Mouse (Mus musculus) monocyte, adult 2 months (primary cell): Measurements from ENCODE around the gene D430041D05Rik.

Experiments
- DNase-seq, 2 experiments: peaks; one replicate each; pipeline ENCODE4 v3.0.0; 2022; ENCODE audit warnings: low spot score in 2 of 2, low read depth in 1 of 2

Gene D430041D05Rik

GRCm38 (mm10) chr2:104283401-104283955, 127.3 kb downstream of the D430041D05Rik start:
- DNase-seq: no peak

GRCm38 (mm10) chr2:104282835-104283234, 128.0 kb downstream of the D430041D05Rik start:
- DNase-seq: no peak

GRCm38 (mm10) chr2:104267049-104267448, 143.8 kb downstream of the D430041D05Rik start:
- DNase-seq: no peak

- no peak for DNase-seq
These were observed 149.1 kb downstream of the D430041D05Rik start for GRCm38 (mm10) chr2:104261741-104262067.

GRCm38 (mm10) chr2:104260920-104261740, 149.7 kb downstream of the D430041D05Rik start:
- DNase-seq: no peak

GRCm38 (mm10) chr2:104256585-104256984, 154.2 kb downstream of the D430041D05Rik start:
- DNase-seq: no peak

- no peak for DNase-seq
These were observed 155.9 kb downstream of the D430041D05Rik start for GRCm38 (mm10) chr2:104254944-104255343.

- no peak for DNase-seq
These were observed 157.5 kb downstream of the D430041D05Rik start for GRCm38 (mm10) chr2:104253341-104253740.

GRCm38 (mm10) chr2:104251647-104252046, 159.2 kb downstream of the D430041D05Rik start:
- no peak for DNase-seq

- DNase-seq: no peak
These were observed 161.0 kb downstream of the D430041D05Rik start for GRCm38 (mm10) chr2:104249856-104250255.

- DNase-seq: no peak
These were observed 164.0 kb downstream of the D430041D05Rik start for GRCm38 (mm10) chr2:104246851-104247250.

- DNase-seq: no peak
These were observed 168.8 kb downstream of the D430041D05Rik start for GRCm38 (mm10) chr2:104242055-104242454.

GRCm38 (mm10) chr2:104237141-104237540, 173.7 kb downstream of the D430041D05Rik start:
- no peak for DNase-seq

- no peak for DNase-seq
These were observed 180.4 kb downstream of the D430041D05Rik start for GRCm38 (mm10) chr2:104230444-104230843.

- DNase-seq: no peak
These were observed 184.8 kb downstream of the D430041D05Rik start for GRCm38 (mm10) chr2:104226057-104226456.

- DNase-seq: no peak
These were observed 191.0 kb downstream of the D430041D05Rik start for GRCm38 (mm10) chr2:104219733-104220391.

GRCm38 (mm10) chr2:104218588-104219065, 192.2 kb downstream of the D430041D05Rik start:
- DNase-seq: no peak

- DNase-seq: no peak
These were observed 192.7 kb downstream of the D430041D05Rik start for GRCm38 (mm10) chr2:104218114-104218513.

- no peak for DNase-seq
These were observed 201.4 kb downstream of the D430041D05Rik start for GRCm38 (mm10) chr2:104209408-104209807.

- no peak for DNase-seq
These were observed 202.4 kb downstream of the D430041D05Rik start for GRCm38 (mm10) chr2:104208415-104208814.

GRCm38 (mm10) chr2:104207948-104208347, 202.9 kb downstream of the D430041D05Rik start:
- DNase-seq: no peak

- no peak for DNase-seq
These were observed 205.2 kb downstream of the D430041D05Rik start for GRCm38 (mm10) chr2:104205623-104206022.
